Mouse (Mus musculus) megakaryocyte-erythroid progenitor cell, adult 5 weeks (primary cell): ENCODE results near the gene Olfr1513. TPM values are rescaled to one million over a fixed set of nuclear protein-coding genes. Genes with fewer than 3 reads are reported as not detected.

ENCODE experiments used
- polyA plus RNA-seq: library from polyadenylated mRNA; stranded (reverse); fragments of >175 nt; gene quantifications from 2 replicates; pipeline ENCODE4 v1.2.3, GENCODE M21; 2012

The Olfr1513 gene
- not detected in 2 replicates for polyA plus RNA-seq

GRCm38 (mm10) chr14:52356308-52356707, at the start of gene Olfr1513:
TSS of gene Olfr1513 (minus strand) at chr14:52356408.

GRCm38 (mm10) chr14:52397279-52397678, 41.1 kb upstream of the Olfr1513 start, which contains the start of gene Olfr1511:
TSS of gene Olfr1511 (minus strand) at chr14:52397379.

GRCm38 (mm10) chr14:52379068-52379467, 22.9 kb upstream of the Olfr1513 start, which contains the start of gene Olfr1512:
TSS of gene Olfr1512 (minus strand) at chr14:52379168.

GRCm38 (mm10) chr14:52327910-52328812, 28.0 kb downstream of the Olfr1513 start, which contains the start of gene Sall2:
TSS of gene Sall2 (minus strand) at chr14:52328762.

GRCm38 (mm10) chr14:52304644-52305271, 51.5 kb downstream of the Olfr1513 start, which contains the start of gene Mettl3:
TSS of gene Mettl3 (minus strand) at chr14:52305128.

Other genes starting within 250 kb of the Olfr1513 start
- gene Rpgrip1, start 245.7 kb downstream of the Olfr1513 start, polyA plus RNA-seq: 2.0 and 3.0 TPM in 2 replicates
- gene Supt16, start 159.0 kb downstream of the Olfr1513 start, polyA plus RNA-seq: 15.2 and 16.3 TPM in 2 replicates
- gene Chd8, start 98.6 kb downstream of the Olfr1513 start, polyA plus RNA-seq: 11.4 and 14.8 TPM in 2 replicates
- 38.1 and 41.5 TPM in 2 replicates for gene Tox4, start 77.3 kb downstream of the Olfr1513 start, polyA plus RNA-seq
- 0.36 and 0.48 TPM in 2 replicates for gene Rab2b, start 76.9 kb downstream of the Olfr1513 start, polyA plus RNA-seq
- 12.9 and 18.7 TPM in 2 replicates for gene Mettl3, start 51.3 kb downstream of the Olfr1513 start, polyA plus RNA-seq
- gene Sall2, start 27.6 kb downstream of the Olfr1513 start, polyA plus RNA-seq: 1.4 and 2.2 TPM in 2 replicates
- not detected in 2 replicates for gene Olfr1512, start 22.8 kb upstream of the Olfr1513 start, polyA plus RNA-seq
- not detected in 2 replicates for gene Olfr1511, start 41.0 kb upstream of the Olfr1513 start, polyA plus RNA-seq
- gene Olfr1510, start 58.0 kb upstream of the Olfr1513 start, polyA plus RNA-seq: not detected in 2 replicates
- gene Olfr1509, start 86.6 kb upstream of the Olfr1513 start, polyA plus RNA-seq: not detected in 2 replicates
- 0.01 TPM in 1 of 2 replicates, not detected in the other for gene Olfr1508, start 111.1 kb upstream of the Olfr1513 start, polyA plus RNA-seq
- not detected in 2 replicates for gene Olfr1507, start 139.3 kb upstream of the Olfr1513 start, polyA plus RNA-seq